Mouse (Mus musculus) spleen, adult 2 months (tissue): ENCODE data around the gene Atrx.

Source experiments
- CTCF ChIP-seq: fragments of 200-500 bp; IDR thresholded peaks from 2 replicates; pipeline ENCODE4 v1.5.1; 2011; ENCODE audit warnings: mild to moderate bottlenecking, inconsistent platforms; ENCODE audit not compliant: insufficient read depth, insufficient read length, insufficient replicate concordance; ENCODE audit errors: extremely low read depth
- POLR2A ChIP-seq: fragments of 200-500 bp; IDR thresholded peaks from 2 replicates; pipeline ENCODE4 v1.6.1; 2011; ENCODE audit warnings: low read depth, low read length, inconsistent platforms

DNA sequence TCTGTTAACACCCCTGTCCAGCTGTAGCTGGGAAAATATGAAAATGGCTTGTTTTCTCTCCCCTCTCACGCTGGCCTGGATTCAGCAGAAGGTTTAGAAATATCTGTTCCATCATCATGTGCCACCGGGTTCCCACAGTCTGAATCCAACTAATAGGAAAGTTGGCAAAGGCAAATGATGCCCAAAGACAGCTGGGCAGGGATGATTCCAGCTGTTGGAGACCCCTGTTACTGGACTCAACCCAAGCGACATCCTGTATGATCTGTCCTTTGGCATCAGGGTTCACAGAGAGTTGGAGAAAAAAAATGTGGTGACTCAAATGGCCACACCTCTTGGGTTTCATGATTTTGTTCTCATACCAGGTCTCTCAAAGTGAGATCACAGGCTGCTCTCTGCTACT lies 161.3 kb downstream of the Atrx start:
- TF ChIP-seq CTCF (no peak), POLR2A (no peak)
